Mouse (Mus musculus): Measurements from ENCODE around the gene Fkbp2. TPM values are rescaled to one million over a fixed set of nuclear protein-coding genes. Genes with fewer than 3 reads are reported as not detected.
A peak's percentile ranks its signal among the peaks of the same experiment; 100 is the strongest.

Gene Fkbp2
- polyA plus RNA-seq, 1 experiment from 2014 or later: 128 TPM

DNA sequence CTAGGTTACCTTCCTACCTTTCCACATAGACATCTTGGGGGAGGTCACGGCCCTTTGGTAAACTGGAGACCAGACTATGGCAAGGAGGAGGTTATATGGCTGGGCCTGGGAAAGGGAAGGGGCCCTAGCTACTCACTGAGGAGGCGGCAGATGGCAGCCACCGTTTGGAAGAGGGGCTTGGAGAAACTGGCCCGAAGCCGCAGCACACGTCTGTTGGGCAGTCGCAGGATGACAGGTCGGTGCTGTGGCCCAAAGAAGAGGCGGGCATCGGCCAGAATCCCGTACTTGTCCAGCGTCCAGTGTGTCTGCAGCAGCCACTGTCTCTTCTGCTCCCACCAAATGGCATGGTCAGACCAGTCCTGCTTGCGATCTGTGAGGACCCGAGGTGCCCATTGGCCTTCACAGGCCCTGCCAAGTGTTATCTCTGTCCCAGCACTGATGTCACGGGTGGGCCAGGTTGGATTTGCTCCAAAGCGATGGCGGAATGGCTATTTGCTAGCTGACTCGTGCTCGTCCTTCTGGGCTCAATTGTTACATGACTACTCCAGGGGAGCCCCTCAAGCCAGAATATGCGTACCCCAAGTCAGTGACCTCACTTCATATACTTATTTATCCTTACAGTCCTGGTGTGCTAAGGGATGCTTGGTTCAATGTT is 34.3 kb upstream of the Fkbp2 start:
- 87% methylated on average over 20 of the region's 20 CpGs for WGBS
- no peak overlapping the region for H3K9ac ChIP-seq (ENCODE audit: low read depth, low read length)
- no peaks in the 10 kb centered on the region for H3K9me3 ChIP-seq (replicated peaks; ENCODE audit: low read length)
- no peak overlapping the region for H3K4me3 ChIP-seq (replicated peaks; ENCODE audit: low read depth, low read length)
- no peak for TF ChIP-seq CTCF (IDR thresholded peaks at IDR 0.05; ENCODE audit: low read depth)
- no peak for ATAC-seq (replicated peaks; ENCODE audit: low FRiP score, low read depth)
- no peak overlapping the region for H3K27ac ChIP-seq
- H3K27me3 ChIP-seq (ENCODE audit: insufficient read depth, low read length): no peaks in the 10 kb centered on the region
- H3K4me2 ChIP-seq (ENCODE audit: low read length): no peak overlapping the region
- DNase-seq (ENCODE audit: low spot score): no peak
- no peaks in the 10 kb centered on the region for H3K4me1 ChIP-seq (replicated peaks; ENCODE audit: insufficient read depth, low read length)
- 0 out of 2 replicates have a peak, but pooled peaks cover 2% of the 10 kb centered on the region for H3K36me3 ChIP-seq (ENCODE audit: insufficient read depth, low read length)

DNA sequence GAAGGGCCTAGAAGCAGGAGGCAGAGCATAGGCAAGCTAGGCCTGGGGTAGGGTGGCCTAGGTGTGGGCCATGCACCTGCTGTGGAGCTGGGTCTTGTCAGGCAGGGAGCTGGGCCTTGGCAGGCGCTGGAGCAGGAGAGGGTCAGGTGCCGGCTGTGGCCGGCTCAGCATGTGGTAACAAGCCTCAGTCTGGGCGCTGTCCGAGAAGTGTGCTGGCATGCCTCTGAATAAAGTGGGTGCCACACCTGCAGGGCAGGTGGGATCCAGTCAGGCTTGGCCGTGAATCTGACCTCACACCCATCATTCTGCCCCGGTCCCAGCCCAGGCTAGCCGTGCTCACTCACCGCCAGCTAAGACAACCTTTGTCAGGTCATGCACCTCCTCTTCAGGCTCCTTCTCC is 33.7 kb upstream of the Fkbp2 start:
- no peaks in the 10 kb centered on the region for H3K36me3 ChIP-seq (ENCODE audit: insufficient read depth, low read length)
- no peak overlapping the region for H3K9ac ChIP-seq (ENCODE audit: low read depth, low read length)
- no peaks in the 10 kb centered on the region for H3K27me3 ChIP-seq (ENCODE audit: insufficient read depth, low read length)
- no peak for TF ChIP-seq CTCF (IDR thresholded peaks at IDR 0.05; ENCODE audit: low read depth)
- H3K4me2 ChIP-seq (ENCODE audit: low read length): no peak overlapping the region
- H3K4me1 ChIP-seq (replicated peaks; ENCODE audit: insufficient read depth, low read length): no peaks in the 10 kb centered on the region
- WGBS: 83% methylated on average over 9 of the region's 9 CpGs
- no peak overlapping the region for H3K4me3 ChIP-seq (replicated peaks; ENCODE audit: low read depth, low read length)
- ATAC-seq (replicated peaks; ENCODE audit: low FRiP score, low read depth) (no peak), DNase-seq (ENCODE audit: low spot score) (no peak)
- no peak overlapping the region for H3K27ac ChIP-seq
- no peaks in the 10 kb centered on the region for H3K9me3 ChIP-seq (replicated peaks; ENCODE audit: low read length)

DNA sequence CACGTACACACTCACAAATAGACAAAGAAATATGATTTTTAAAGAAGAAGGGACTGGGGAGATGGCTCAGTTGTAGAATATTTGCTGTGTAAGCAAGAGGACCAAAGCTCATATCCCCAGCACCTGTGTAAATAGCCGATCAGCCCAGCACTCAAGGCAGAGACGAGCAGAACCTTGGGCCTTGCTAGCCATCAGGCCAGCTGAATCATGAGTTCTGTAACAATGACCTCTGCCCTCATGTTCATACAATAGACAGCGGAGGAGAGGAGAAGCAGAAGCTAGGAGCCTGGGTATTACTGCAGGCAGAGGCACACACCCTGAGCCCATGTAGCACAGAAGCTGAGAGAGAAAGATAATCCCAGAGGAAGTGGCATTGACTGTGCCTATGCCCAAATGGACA is 32.1 kb upstream of the Fkbp2 start:
- WGBS: 63% methylated on average over 4 of the region's 4 CpGs
- Histone ChIP-seq H3K4me2 (ENCODE audit: low read length) (no peak overlapping the region), H3K27ac (no peak overlapping the region), H3K27me3 (ENCODE audit: insufficient read depth, low read length) (no peaks in the 10 kb centered on the region), H3K4me1 (replicated peaks; ENCODE audit: insufficient read depth, low read length) (no peaks in the 10 kb centered on the region), H3K9ac (ENCODE audit: low read depth, low read length) (no peak overlapping the region), H3K9me3 (replicated peaks; ENCODE audit: low read length) (no peaks in the 10 kb centered on the region), H3K36me3 (ENCODE audit: insufficient read depth, low read length) (no peaks in the 10 kb centered on the region), H3K4me3 (replicated peaks; ENCODE audit: low read depth, low read length) (no peak overlapping the region)
- TF ChIP-seq CTCF (IDR thresholded peaks at IDR 0.05; ENCODE audit: low read depth): no peak
- ATAC-seq (replicated peaks; ENCODE audit: low FRiP score, low read depth) (no peak), DNase-seq (ENCODE audit: low spot score) (no peak)

DNA sequence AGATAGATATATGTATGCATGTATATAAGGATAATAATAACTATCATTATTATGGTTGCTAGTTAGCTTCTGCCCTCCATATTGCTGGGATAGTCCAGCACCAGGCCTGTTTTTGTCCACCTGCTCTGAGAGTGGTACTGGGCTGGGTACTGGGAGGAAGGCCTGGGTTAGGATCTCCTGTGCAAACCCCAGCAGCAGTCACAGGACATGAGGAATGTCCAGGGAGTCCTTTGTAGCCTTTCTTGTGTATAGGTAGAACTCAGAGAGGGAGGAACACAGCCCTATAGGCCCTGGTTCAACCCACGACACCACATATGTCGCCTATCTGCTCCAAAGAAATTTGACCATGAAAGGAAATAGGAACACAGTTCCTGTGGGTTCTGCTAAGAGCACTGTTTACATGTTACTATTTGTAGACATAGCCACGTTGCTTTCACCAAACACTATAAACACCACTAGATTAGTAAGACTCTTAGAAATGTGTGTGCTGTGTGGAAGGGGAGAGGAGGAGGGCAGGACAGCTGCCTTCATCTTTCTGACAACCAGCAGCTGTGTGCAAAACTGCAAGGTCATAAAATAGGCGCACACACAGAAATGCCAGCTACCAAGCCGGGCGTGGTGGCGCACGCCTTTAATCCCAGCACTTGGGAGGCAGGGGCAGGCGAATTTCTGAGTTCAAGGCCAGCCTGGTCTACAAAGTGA is 26.7 kb upstream of the Fkbp2 start:
- Histone ChIP-seq H3K27me3 (ENCODE audit: insufficient read depth, low read length) (no peaks in the 10 kb centered on the region), H3K9ac (ENCODE audit: low read depth, low read length) (no peak overlapping the region), H3K36me3 (ENCODE audit: insufficient read depth, low read length) (no peaks in the 10 kb centered on the region), H3K4me2 (ENCODE audit: low read length) (no peak overlapping the region), H3K9me3 (replicated peaks; ENCODE audit: low read length) (no peaks in the 10 kb centered on the region), H3K27ac (0 out of 2 replicates have a peak overlapping the region, but pooled peaks have one; percentile 5), H3K4me3 (replicated peaks; ENCODE audit: low read depth, low read length) (no peak overlapping the region), H3K4me1 (replicated peaks; ENCODE audit: insufficient read depth, low read length) (no peaks in the 10 kb centered on the region)
- 68% methylated on average over 9 of the region's 9 CpGs for WGBS
- ATAC-seq (replicated peaks; ENCODE audit: low FRiP score, low read depth) (no peak), DNase-seq (ENCODE audit: low spot score) (no peak)
- TF ChIP-seq CTCF (IDR thresholded peaks at IDR 0.05; ENCODE audit: low read depth): no peak

DNA sequence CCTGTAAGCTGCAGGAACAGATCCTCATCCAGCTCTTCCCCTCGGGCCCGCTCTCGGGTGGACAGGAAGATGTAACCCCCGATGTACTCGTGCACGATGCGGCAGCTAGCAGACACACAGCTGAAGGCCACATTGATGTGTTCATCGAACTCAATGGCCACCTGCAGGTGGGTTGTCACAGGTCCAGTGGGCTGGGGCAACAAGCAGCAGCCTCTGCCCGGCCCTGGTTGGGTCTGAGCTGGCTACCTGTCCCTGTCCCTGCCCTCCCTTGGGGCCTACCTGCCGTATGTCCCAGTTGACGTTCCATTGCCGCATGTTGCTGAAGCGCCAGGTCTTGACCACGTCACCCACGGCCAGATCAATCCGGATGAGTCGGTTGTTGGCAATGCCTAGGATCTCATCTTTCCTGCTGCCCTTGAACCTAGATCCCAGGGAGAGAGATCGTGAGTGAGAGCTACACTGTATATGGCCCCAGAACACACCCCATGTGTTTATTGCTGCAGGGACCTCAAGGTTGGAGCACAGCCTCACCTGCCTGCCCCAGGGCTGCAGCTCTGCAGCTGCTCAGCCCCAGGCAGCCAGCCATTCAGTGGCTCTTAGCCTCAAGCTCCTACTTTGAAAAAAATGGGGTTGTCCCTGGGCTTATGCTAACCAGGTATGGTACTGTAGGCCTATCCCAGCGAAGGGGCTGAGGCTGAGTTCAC is 19.2 kb upstream of the Fkbp2 start:
- Histone ChIP-seq H3K4me3 (replicated peaks; ENCODE audit: low read depth, low read length) (no peak overlapping the region), H3K27ac (no peak overlapping the region), H3K9ac (ENCODE audit: low read depth, low read length) (no peak overlapping the region), H3K27me3 (ENCODE audit: insufficient read depth, low read length) (no peaks in the 10 kb centered on the region), H3K36me3 (ENCODE audit: insufficient read depth, low read length) (peaks cover 11% of the 10 kb centered on the region; the same call in 1 of the 2 replicates), H3K4me2 (ENCODE audit: low read length) (no peak overlapping the region), H3K9me3 (replicated peaks; ENCODE audit: low read length) (no peaks in the 10 kb centered on the region), H3K4me1 (replicated peaks; ENCODE audit: insufficient read depth, low read length) (peaks cover 19% of the 10 kb centered on the region)
- 95% methylated on average over 19 of the region's 19 CpGs for WGBS
- TF ChIP-seq CTCF (IDR thresholded peaks at IDR 0.05; ENCODE audit: low read depth): no peak
- ATAC-seq (replicated peaks; ENCODE audit: low FRiP score, low read depth) (no peak), DNase-seq (ENCODE audit: low spot score) (no peak)

DNA sequence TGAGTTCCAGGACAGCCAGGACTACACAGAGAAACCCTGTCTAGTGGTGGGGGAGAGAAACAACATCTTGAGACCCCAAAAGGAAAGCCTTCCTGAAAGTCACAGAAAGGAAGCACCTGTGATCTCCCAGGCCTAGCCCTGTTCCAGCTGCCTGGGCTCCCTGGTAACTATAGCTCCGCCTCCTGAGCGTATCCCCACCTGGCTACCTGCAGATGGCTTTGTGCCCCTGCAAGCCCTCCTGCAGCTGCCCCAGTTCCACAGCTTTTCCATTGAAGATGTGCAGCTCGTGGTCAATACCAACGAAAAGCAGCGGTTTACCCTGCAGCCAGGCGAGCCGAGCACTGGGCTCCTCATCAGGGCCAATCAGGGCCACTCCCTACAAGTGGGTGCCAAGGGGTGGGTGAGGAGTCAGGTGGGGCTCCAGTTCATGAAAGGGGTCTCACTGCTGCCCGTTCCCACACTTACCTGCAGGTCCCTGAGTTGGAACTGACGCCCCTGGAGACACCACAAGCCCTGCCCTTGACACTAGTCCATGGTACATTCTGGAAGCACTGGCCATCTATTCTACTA is 17.5 kb upstream of the Fkbp2 start:
- no peak overlapping the region for H3K27ac ChIP-seq
- peaks cover 11% of the 10 kb centered on the region; the same call in 1 of the 2 replicates for H3K36me3 ChIP-seq (ENCODE audit: insufficient read depth, low read length)
- peaks cover 24% of the 10 kb centered on the region for H3K4me1 ChIP-seq (replicated peaks; ENCODE audit: insufficient read depth, low read length)
- no peak for ATAC-seq (replicated peaks; ENCODE audit: low FRiP score, low read depth)
- no peaks in the 10 kb centered on the region for H3K9me3 ChIP-seq (replicated peaks; ENCODE audit: low read length)
- TF ChIP-seq CTCF (IDR thresholded peaks at IDR 0.05; ENCODE audit: low read depth): no peak
- H3K27me3 ChIP-seq (ENCODE audit: insufficient read depth, low read length): no peaks in the 10 kb centered on the region
- H3K4me2 ChIP-seq (ENCODE audit: low read length): no peak overlapping the region
- DNase-seq (ENCODE audit: low spot score): no peak
- H3K4me3 ChIP-seq (replicated peaks; ENCODE audit: low read depth, low read length): no peak overlapping the region
- 88% methylated on average over 9 of the region's 9 CpGs for WGBS
- H3K9ac ChIP-seq (ENCODE audit: low read depth, low read length): peak overlapping the region; percentile 27; the same call in 1 of the 2 replicates
